Mouse (Mus musculus): Measurements from ENCODE around the gene Ccdc43. TPM values are rescaled to one million over a fixed set of nuclear protein-coding genes. Genes with fewer than 3 reads are reported as not detected.

The Ccdc43 gene
- total and polyA plus RNA-seq, 3 experiments = 43.4 to 56.4 (median 53.4) TPM

DNA sequence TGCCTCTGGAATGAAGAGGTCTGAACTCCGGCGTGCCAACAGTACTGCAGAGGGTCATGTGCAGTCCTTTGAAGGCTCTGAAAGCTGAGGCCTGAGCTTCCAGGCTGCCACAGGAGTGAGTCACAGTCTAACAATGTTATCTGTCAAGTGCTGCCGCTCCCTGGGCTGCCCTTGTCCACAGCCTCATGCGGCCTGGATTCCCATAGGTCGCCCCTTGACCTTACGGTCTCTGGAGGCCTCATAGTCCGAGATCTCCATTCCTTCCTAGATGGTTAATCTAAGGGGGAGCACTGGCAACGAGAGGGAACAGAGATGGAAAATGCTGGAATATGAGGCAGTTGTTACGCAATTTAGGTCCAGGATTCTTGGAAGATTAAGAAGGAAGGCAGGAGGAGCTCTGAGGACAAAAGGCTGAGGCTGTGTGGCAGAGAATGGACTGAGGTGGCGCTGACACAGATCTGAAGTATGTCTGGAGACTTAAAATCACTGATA is 53.6 kb downstream of the Ccdc43 start:
- no peak overlapping the region for H3K4me2 ChIP-seq (ENCODE audit: insufficient read depth, low read depth, poor library complexity, severe bottlenecking)
- dilution Hi-C loops (cut with MboI; ENCODE audit: extremely low pct_ligation_motif_present, extremely low pct_unique_long_range_greater_than_20kb, low sequenced_read_pairs) = no loop called here
- no peaks in the 10 kb centered on the region for H3K36me3 ChIP-seq (replicated peaks in 1 of 2; ENCODE audit: control insufficient read depth in 1 of 2, insufficient read depth in 1 of 2, low read length in 1 of 2)
- in situ Hi-C loops (cut with MboI; ENCODE audit: low pct_ligation_motif_present, low pct_unique_long_range_greater_than_20kb, low sequenced_read_pairs) = loop anchor here (10.0 kb wide), 1 partner anchor 159 kb away; no protein-coding TSS in a partner anchor
- DNase-seq (ENCODE audit: extremely low read depth) = no peak
- H3K9ac ChIP-seq (ENCODE audit: insufficient read depth, low read depth) = no peak overlapping the region
- no peak overlapping the region for H3K4me3 ChIP-seq (replicated peaks in 1 of 3; ENCODE audit: low read depth in 2 of 3, low read length in 2 of 3, poor library complexity in 1 of 3)
- peaks cover 74% of the 10 kb centered on the region for H3K27me3 ChIP-seq (replicated peaks)
- H3K4me1 ChIP-seq (ENCODE audit: control insufficient read depth in 1 of 2, insufficient read depth in 2 of 2) = no peaks in the 10 kb centered on the region
- no peak for TF ChIP-seq ZNF384 (IDR thresholded peaks at IDR 0.05; ENCODE audit: low read depth, low read length)
- TF ChIP-seq KAT2A (IDR thresholded peaks at IDR 0.05; ENCODE audit: insufficient replicate concordance, low read length) = no peak
- no peak for TF ChIP-seq HCFC1 (IDR thresholded peaks at IDR 0.05; ENCODE audit: low read depth, low read length)
- TF ChIP-seq E2F4 (IDR thresholded peaks at IDR 0.05; ENCODE audit: insufficient replicate concordance, low read depth, low read length) = no peak
- TF ChIP-seq CTCF (conservative IDR thresholded peaks at IDR 0.05 in 1 of 2, IDR thresholded peaks at IDR 0.05 in 1 of 2; ENCODE audit: low read depth in 2 of 2, low read length in 2 of 2) = no peak
- TF ChIP-seq ZKSCAN1 (IDR thresholded peaks at IDR 0.05; ENCODE audit: borderline replicate concordance, low read depth, low read length) = no peak
- TF ChIP-seq IRF4 (IDR thresholded peaks at IDR 0.05; ENCODE audit: low read depth, low read length) = no peak
- no peak for TF ChIP-seq GABPA (IDR thresholded peaks at IDR 0.05; ENCODE audit: insufficient replicate concordance, low read depth, low read length)
- TF ChIP-seq MAX (IDR thresholded peaks at IDR 0.05; ENCODE audit: low read length) = no peak
- TF ChIP-seq CHD2 (IDR thresholded peaks at IDR 0.05; ENCODE audit: low read length) = no peak
- no peaks in the 10 kb centered on the region for H3K79me2 ChIP-seq (replicated peaks; ENCODE audit: control insufficient read depth, extremely low read depth, insufficient read depth, poor library complexity, severe bottlenecking)
- no peaks in the 10 kb centered on the region for H3K9me3 ChIP-seq (replicated peaks; ENCODE audit: low read length)
- no peak overlapping the region for H3K27ac ChIP-seq (ENCODE audit: insufficient read depth, low read depth)

DNA sequence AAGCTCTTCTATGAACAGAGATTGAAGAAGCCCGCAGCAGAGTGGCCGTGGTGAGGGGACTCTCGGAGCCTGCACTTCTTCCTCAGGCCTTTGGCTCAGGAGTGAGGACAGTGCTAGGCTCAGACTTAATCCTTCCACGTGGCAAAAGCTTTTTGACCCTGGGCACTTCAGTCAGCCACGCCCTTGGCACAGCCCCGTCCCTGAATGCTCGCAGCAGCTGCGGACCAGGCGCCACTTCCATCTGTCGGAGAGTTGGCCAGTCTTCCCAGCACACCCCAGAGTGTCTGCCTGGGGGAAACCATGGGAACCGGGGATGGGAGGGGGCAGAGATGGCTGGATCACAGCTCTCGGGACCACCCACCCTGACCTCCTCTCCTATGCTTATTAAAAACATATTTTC is 60.7 kb downstream of the Ccdc43 start:
- H3K27ac ChIP-seq (ENCODE audit: insufficient read depth, low read depth) = no peak overlapping the region
- no peak overlapping the region for H3K4me2 ChIP-seq (ENCODE audit: insufficient read depth, low read depth, poor library complexity, severe bottlenecking)
- no peaks in the 10 kb centered on the region for H3K9me3 ChIP-seq (replicated peaks; ENCODE audit: low read length)
- dilution Hi-C loops (cut with MboI; ENCODE audit: extremely low pct_ligation_motif_present, extremely low pct_unique_long_range_greater_than_20kb, low sequenced_read_pairs) (no loop called here), in situ Hi-C loops (cut with MboI; ENCODE audit: low pct_ligation_motif_present, low pct_unique_long_range_greater_than_20kb, low sequenced_read_pairs) (no loop called here)
- H3K79me2 ChIP-seq (replicated peaks; ENCODE audit: control insufficient read depth, extremely low read depth, insufficient read depth, poor library complexity, severe bottlenecking) = no peaks in the 10 kb centered on the region
- no peak overlapping the region for H3K9ac ChIP-seq (ENCODE audit: insufficient read depth, low read depth)
- no peaks in the 10 kb centered on the region for H3K4me1 ChIP-seq (ENCODE audit: control insufficient read depth in 1 of 2, insufficient read depth in 2 of 2)
- no peak overlapping the region for H3K4me3 ChIP-seq (replicated peaks in 1 of 3; ENCODE audit: low read depth in 2 of 3, low read length in 2 of 3, poor library complexity in 1 of 3)
- TF ChIP-seq EP300 (IDR thresholded peaks at IDR 0.05; ENCODE audit: low read length) = no peak
- TF ChIP-seq HCFC1 (IDR thresholded peaks at IDR 0.05; ENCODE audit: low read depth, low read length) = no peak
- TF ChIP-seq POLR2AphosphoS2 (IDR thresholded peaks at IDR 0.05; ENCODE audit: low read depth, low read length) = no peak
- no peak for TF ChIP-seq MAFK (IDR thresholded peaks at IDR 0.05; ENCODE audit: insufficient replicate concordance, low read length)
- TF ChIP-seq KAT2A (IDR thresholded peaks at IDR 0.05; ENCODE audit: insufficient replicate concordance, low read length) = no peak
- TF ChIP-seq ELF1 (IDR thresholded peaks at IDR 0.05; ENCODE audit: low read depth, low read length) = no peak
- TF ChIP-seq JUND (conservative IDR thresholded peaks at IDR 0.05; ENCODE audit: low read depth, low read length) = no peak
- TF ChIP-seq TBP (conservative IDR thresholded peaks at IDR 0.05; ENCODE audit: low read depth, low read length) = no peak
- no peak for TF ChIP-seq SIN3A (IDR thresholded peaks at IDR 0.05; ENCODE audit: low read length)
- H3K27me3 ChIP-seq (replicated peaks) = peaks cover 67% of the 10 kb centered on the region
- no peak for DNase-seq (ENCODE audit: extremely low read depth)
- H3K36me3 ChIP-seq (replicated peaks in 1 of 2; ENCODE audit: control insufficient read depth in 1 of 2, insufficient read depth in 1 of 2, low read length in 1 of 2) = no peaks in the 10 kb centered on the region

Other genes starting within 250 kb of the Ccdc43 start
- gene Itga2b, start 227.7 kb downstream of the Ccdc43 start, total RNA-seq (2012; rRNA removed) = 2.2 and 3.0 TPM in 2 replicates
- gene Itga2b, start 227.7 kb downstream of the Ccdc43 start, total RNA-seq (2014; rRNA removed) = 0.81 and 0.95 TPM in 2 replicates
- gene Itga2b, start 227.7 kb downstream of the Ccdc43 start, polyA plus RNA-seq (2012; ENCODE audit: insufficient read length, low read depth) = 2.3 and 3.6 TPM in 2 replicates
- gene Gpatch8, start 141.4 kb downstream of the Ccdc43 start, total RNA-seq (2012; rRNA removed) = 15.4 and 16.6 TPM in 2 replicates
- gene Gpatch8, start 141.4 kb downstream of the Ccdc43 start, total RNA-seq (2014; rRNA removed) = 10.2 and 11.5 TPM in 2 replicates
- 24.7 and 27.4 TPM in 2 replicates for gene Gpatch8, start 141.4 kb downstream of the Ccdc43 start, polyA plus RNA-seq (2012; ENCODE audit: insufficient read length, low read depth)
- 0.42 TPM in 1 of 2 replicates, not detected in the other for gene Gm11627, start 118.3 kb downstream of the Ccdc43 start, total RNA-seq (2012; rRNA removed)
- gene Gm11627, start 118.3 kb downstream of the Ccdc43 start, total RNA-seq (2014; rRNA removed) = 0.46 and 0.63 TPM in 2 replicates
- gene Gm11627, start 118.3 kb downstream of the Ccdc43 start, polyA plus RNA-seq (2012; ENCODE audit: insufficient read length, low read depth) = 0.38 TPM in 1 of 2 replicates, not detected in the other
- 0.08 and 0.13 TPM in 2 replicates for gene Fzd2, start 93.4 kb downstream of the Ccdc43 start, total RNA-seq (2012; rRNA removed)
- gene Fzd2, start 93.4 kb downstream of the Ccdc43 start, total RNA-seq (2014; rRNA removed) = 0.23 and 0.35 TPM in 2 replicates
- gene Fzd2, start 93.4 kb downstream of the Ccdc43 start, polyA plus RNA-seq (2012; ENCODE audit: insufficient read length, low read depth) = 0.15 and 0.20 TPM in 2 replicates
- gene Meioc, start 34.1 kb downstream of the Ccdc43 start, total RNA-seq (2012; rRNA removed) = not detected in 2 replicates
- gene Meioc, start 34.1 kb downstream of the Ccdc43 start, total RNA-seq (2014; rRNA removed) = not detected in 2 replicates
- not detected in 2 replicates for gene Meioc, start 34.1 kb downstream of the Ccdc43 start, polyA plus RNA-seq (2012; ENCODE audit: insufficient read length, low read depth)
- gene Adam11, start 63.7 kb upstream of the Ccdc43 start, total RNA-seq (2012; rRNA removed) = not detected in 2 replicates
- not detected in 2 replicates for gene Adam11, start 63.7 kb upstream of the Ccdc43 start, total RNA-seq (2014; rRNA removed)
- not detected in 2 replicates for gene Adam11, start 63.7 kb upstream of the Ccdc43 start, polyA plus RNA-seq (2012; ENCODE audit: insufficient read length, low read depth)
- gene Gjc1, start 121.9 kb upstream of the Ccdc43 start, total RNA-seq (2012; rRNA removed) = not detected in 2 replicates
- gene Gjc1, start 121.9 kb upstream of the Ccdc43 start, total RNA-seq (2014; rRNA removed) = not detected in 2 replicates
- gene Gjc1, start 121.9 kb upstream of the Ccdc43 start, polyA plus RNA-seq (2012; ENCODE audit: insufficient read length, low read depth) = not detected in 2 replicates
- not detected in 2 replicates for gene Higd1b, start 138.1 kb upstream of the Ccdc43 start, total RNA-seq (2012; rRNA removed)
- not detected in 2 replicates for gene Higd1b, start 138.1 kb upstream of the Ccdc43 start, total RNA-seq (2014; rRNA removed)
- not detected in 2 replicates for gene Higd1b, start 138.1 kb upstream of the Ccdc43 start, polyA plus RNA-seq (2012; ENCODE audit: insufficient read length, low read depth)
- 216 and 259 TPM in 2 replicates for gene Eftud2, start 183.2 kb upstream of the Ccdc43 start, total RNA-seq (2012; rRNA removed)
- gene Eftud2, start 183.2 kb upstream of the Ccdc43 start, total RNA-seq (2014; rRNA removed) = 117 and 135 TPM in 2 replicates
- gene Eftud2, start 183.2 kb upstream of the Ccdc43 start, polyA plus RNA-seq (2012; ENCODE audit: insufficient read length, low read depth) = 403 and 410 TPM in 2 replicates
- gene Ccdc103, start 183.4 kb upstream of the Ccdc43 start, total RNA-seq (2012; rRNA removed) = 0.38 and 0.42 TPM in 2 replicates
- 0.24 and 0.58 TPM in 2 replicates for gene Ccdc103, start 183.4 kb upstream of the Ccdc43 start, total RNA-seq (2014; rRNA removed)
- gene Ccdc103, start 183.4 kb upstream of the Ccdc43 start, polyA plus RNA-seq (2012; ENCODE audit: insufficient read length, low read depth) = 0.20 TPM in 1 of 2 replicates, not detected in the other
- gene Fam187a, start 187.4 kb upstream of the Ccdc43 start, total RNA-seq (2012; rRNA removed) = not detected in 2 replicates
- not detected in 2 replicates for gene Fam187a, start 187.4 kb upstream of the Ccdc43 start, total RNA-seq (2014; rRNA removed)
- gene Fam187a, start 187.4 kb upstream of the Ccdc43 start, polyA plus RNA-seq (2012; ENCODE audit: insufficient read length, low read depth) = not detected in 2 replicates
- not detected in 2 replicates for gene Gfap, start 203.1 kb upstream of the Ccdc43 start, total RNA-seq (2012; rRNA removed)
- gene Gfap, start 203.1 kb upstream of the Ccdc43 start, total RNA-seq (2014; rRNA removed) = not detected in 2 replicates
- not detected in 2 replicates for gene Gfap, start 203.1 kb upstream of the Ccdc43 start, polyA plus RNA-seq (2012; ENCODE audit: insufficient read length, low read depth)
- gene Kif18b, start 227.3 kb upstream of the Ccdc43 start, total RNA-seq (2012; rRNA removed) = 50.1 and 54.4 TPM in 2 replicates
- gene Kif18b, start 227.3 kb upstream of the Ccdc43 start, total RNA-seq (2014; rRNA removed) = 30.5 and 32.6 TPM in 2 replicates
- gene Kif18b, start 227.3 kb upstream of the Ccdc43 start, polyA plus RNA-seq (2012; ENCODE audit: insufficient read length, low read depth) = 47.6 and 54.0 TPM in 2 replicates
- not detected in 2 replicates for gene C1ql1, start 248.9 kb upstream of the Ccdc43 start, total RNA-seq (2012; rRNA removed)
- not detected in 2 replicates for gene C1ql1, start 248.9 kb upstream of the Ccdc43 start, total RNA-seq (2014; rRNA removed)
- gene C1ql1, start 248.9 kb upstream of the Ccdc43 start, polyA plus RNA-seq (2012; ENCODE audit: insufficient read length, low read depth) = not detected in 2 replicates